Mouse (Mus musculus) lung, embryonic 16.5 days (tissue): ENCODE measurements around the gene Fem1a. TPM values are rescaled to one million over a fixed set of nuclear protein-coding genes. Genes with fewer than 3 reads are reported as not detected.

ENCODE experiments used
- ATAC-seq: fragments of 200-750 bp; cut with Nextera tagmentation; 2 replicates; pipeline ENCODE4 v1.8.0; 2017; ENCODE audit warnings: low read depth, mild to moderate bottlenecking, moderate library complexity
- H3K27ac ChIP-seq: fragments of 300-500 bp; sonication (generic); 2 replicates; pipeline ENCODE4 v1.5.1; 2014; ENCODE audit warnings: mild to moderate bottlenecking, control low read depth, low read length
- H3K27me3 ChIP-seq: fragments of 300-500 bp; sonication (generic); 2 replicates; pipeline ENCODE4 v1.6.1; 2014; ENCODE audit warnings: low read depth, low read length, mixed read lengths; ENCODE audit not compliant: control insufficient read depth, insufficient read depth
- H3K36me3 ChIP-seq: fragments of 300-500 bp; sonication (generic); 2 replicates; pipeline ENCODE4 v1.6.1; 2014; ENCODE audit warnings: low read length; ENCODE audit not compliant: control insufficient read depth, insufficient read depth
- H3K4me1 ChIP-seq: fragments of 300-500 bp; sonication (generic); replicated peaks from 2 replicates; pipeline ENCODE4 v1.6.1; 2014; ENCODE audit warnings: low read length, mixed read lengths; ENCODE audit not compliant: control insufficient read depth, insufficient read depth
- H3K4me2 ChIP-seq: fragments of 300-500 bp; sonication (generic); 2 replicates; pipeline ENCODE4 v1.6.1; 2014; ENCODE audit warnings: low read depth, low read length, control low read depth
- H3K4me3 ChIP-seq: fragments of 300-500 bp; sonication (generic); 2 replicates; pipeline ENCODE4 v1.5.1; 2014; ENCODE audit warnings: mild to moderate bottlenecking, low read length, control low read depth
- H3K9ac ChIP-seq: fragments of 300-500 bp; sonication (generic); 2 replicates; pipeline ENCODE4 v1.6.1; 2014; ENCODE audit warnings: low read length, control low read depth
- H3K9me3 ChIP-seq: fragments of 300-500 bp; sonication (generic); 2 replicates; pipeline ENCODE4 v1.6.1; 2016; ENCODE audit warnings: low read length; ENCODE audit not compliant: control insufficient read depth
- WGBS: fragments of 180-500 bp; shearing (Covaris S2); extraction: QIAGEN DNeasy Blood & Tissue Kit; methylation state at CpG from one replicate; pipeline ENCODE4 v1.1.7; 2014; 5-methylcytosine and 5-hydroxymethylcytosine counted together
- polyA plus RNA-seq: library from polyadenylated mRNA; unstranded; fragments of >200 nt; fragmentation: Nextera tagmentation; extraction: Ambion mirVana; gene quantifications from 2 replicates; pipeline ENCODE4 v1.2.1, GENCODE M21; 2015

Gene Fem1a
- polyA plus RNA-seq, 1 experiment from 2014 or later, result 12.1 TPM

DNA sequence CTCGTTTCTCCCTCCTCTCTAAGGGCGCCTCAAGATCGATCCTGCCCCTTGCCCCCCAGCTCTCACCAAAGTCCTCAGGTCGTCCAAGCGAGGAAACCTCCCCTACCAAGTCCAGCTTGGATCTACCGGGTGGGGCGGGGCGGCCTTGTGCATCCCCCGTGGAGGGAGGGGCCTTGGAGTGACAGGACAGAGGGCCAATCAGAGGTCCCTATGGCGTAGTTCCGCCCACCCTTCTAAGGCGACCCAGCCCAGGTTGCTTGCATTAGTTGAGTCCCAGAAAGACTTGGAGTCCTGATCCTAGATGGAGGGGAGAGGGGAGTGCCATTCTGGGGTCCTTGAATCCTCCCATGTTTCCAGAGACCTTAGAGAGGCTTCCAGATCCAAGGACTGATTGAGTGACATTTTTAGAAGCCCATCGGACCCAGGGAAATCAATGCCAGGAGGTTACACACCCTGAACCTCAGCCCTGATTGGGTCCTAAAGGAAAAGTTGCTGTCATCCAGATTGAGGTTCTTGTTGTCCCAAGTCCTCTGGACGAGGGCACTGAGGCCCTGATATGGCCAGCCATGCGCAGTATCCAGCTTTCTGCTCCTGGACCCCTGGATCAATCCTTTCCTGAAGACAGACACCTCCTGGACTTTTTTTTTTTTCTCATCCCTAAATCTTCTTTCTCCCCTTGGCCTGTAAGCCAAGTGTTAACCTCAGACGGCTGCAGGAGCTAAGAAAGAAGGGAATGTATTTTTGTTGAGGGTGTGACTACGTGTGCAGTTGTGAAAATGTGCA, 34.0 kb downstream of the Fem1a start:
- Histone ChIP-seq H3K27ac (peak overlapping the region; percentile 97), H3K9ac (peak overlapping the region; percentile 81), H3K4me3 (peak overlapping the region; percentile 68), H3K27me3 (no peaks in the 10 kb centered on the region), H3K4me1 (peaks cover 31% of the 10 kb centered on the region), H3K4me2 (peak overlapping the region; percentile 82), H3K9me3 (no peaks in the 10 kb centered on the region), H3K36me3 (peaks cover 13% of the 10 kb centered on the region)
- ATAC-seq, result peak; percentile 93
- WGBS, result 3% methylated on average over 17 of the region's 17 CpGs

- Histone ChIP-seq H3K36me3 (peaks cover 7% of the 10 kb centered on the region), H3K4me3 (peak overlapping the region; percentile 17), H3K4me1 (peaks cover 31% of the 10 kb centered on the region), H3K9ac (peak overlapping the region; percentile 65), H3K4me2 (peak overlapping the region; percentile 82), H3K9me3 (no peaks in the 10 kb centered on the region), H3K27ac (peak overlapping the region; percentile 97), H3K27me3 (no peaks in the 10 kb centered on the region)
- under 1% methylated on average over 16 of the region's 16 CpGs for WGBS
- peak; percentile 93 for ATAC-seq
These were observed 34.5 kb downstream of the Fem1a start for GRCm38 (mm10) chr17:56291171-56291511.

DNA sequence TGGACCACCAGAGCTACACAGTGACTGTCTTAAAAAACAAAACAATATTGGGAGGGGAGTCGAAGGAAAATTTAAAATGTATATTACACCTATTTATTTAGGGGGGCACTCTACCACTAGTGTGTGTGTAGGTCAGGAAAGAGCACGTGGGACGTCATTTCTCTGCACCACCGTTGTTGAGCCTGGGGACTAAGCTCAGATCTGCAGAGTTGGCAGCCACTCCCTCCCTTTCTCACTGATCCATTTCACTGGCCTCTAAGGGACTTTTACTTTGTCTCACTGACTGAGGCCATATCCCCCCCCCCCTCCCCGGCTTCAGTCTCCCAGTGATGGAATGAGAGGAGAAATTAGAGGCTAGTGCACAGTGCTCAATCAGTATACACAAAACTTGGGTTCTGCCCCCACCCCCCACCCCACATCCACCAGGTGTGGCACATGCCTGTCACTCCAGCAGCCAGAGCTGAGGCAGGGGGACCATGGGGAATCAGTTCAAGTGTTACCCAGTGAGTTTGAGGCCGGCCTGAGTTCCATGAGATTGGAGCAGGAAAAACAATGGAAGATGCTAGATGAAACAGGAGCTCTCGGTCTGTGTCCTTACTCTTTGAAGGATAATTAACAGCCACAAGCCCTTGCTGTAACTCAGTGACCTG, 35.3 kb downstream of the Fem1a start:
- WGBS, result 89% methylated on average over 7 of the region's 7 CpGs
- no peak for ATAC-seq
- no peaks in the 10 kb centered on the region for H3K27me3 ChIP-seq
- no peak overlapping the region for H3K4me2 ChIP-seq
- H3K4me1 ChIP-seq, result peaks cover 29% of the 10 kb centered on the region
- no peak overlapping the region for H3K4me3 ChIP-seq
- peak overlapping the region; percentile 65; the same call in 1 of the 2 replicates for H3K9ac ChIP-seq
- no peaks in the 10 kb centered on the region for H3K9me3 ChIP-seq
- H3K27ac ChIP-seq, result peak overlapping the region; percentile 97
- H3K36me3 ChIP-seq, result no peaks in the 10 kb centered on the region

DNA sequence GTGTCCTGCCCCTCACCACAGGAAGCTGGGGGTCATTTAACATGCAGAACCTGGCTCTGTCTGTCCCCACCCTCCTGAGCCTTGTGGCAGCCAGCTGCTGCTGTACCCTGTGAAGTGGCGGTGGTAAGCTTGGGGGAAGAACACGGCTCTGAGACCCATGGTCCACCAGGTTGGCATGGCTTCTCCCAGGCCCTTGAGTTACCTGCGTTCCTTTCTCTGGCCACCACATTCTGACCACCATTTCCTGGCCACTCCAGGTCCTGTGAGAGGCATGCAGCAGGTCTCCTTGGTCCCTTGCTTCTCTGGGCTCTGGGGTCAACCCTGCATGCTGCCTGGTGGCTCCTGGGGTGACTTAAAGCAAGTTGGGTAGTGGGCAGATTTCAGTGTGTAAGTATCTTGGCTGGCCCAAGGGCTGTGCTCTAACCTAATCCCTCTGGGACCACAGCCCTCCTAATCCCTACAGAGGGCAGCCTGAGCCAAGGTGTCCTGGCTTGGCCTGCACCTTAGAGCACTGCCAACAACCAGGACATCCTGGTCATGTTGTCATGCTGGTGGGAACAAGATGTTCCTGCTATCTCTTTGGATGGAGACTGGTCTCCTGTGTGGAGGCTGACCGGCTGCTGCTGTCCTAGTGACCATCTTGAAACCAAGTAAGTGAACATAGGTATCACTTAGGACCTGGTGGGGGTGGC, 36.1 kb downstream of the Fem1a start, which contains the start of gene Plin3:
Plin3 (minus strand) TSS at position 343 of the 692 bp plus-strand sequence.
- Histone ChIP-seq H3K27ac (peak within 1 kb of the TSS; percentile 97), H3K9me3 (no peaks in the 10 kb centered on the region), H3K27me3 (no peaks in the 10 kb centered on the region), H3K4me3 (no peak within 1 kb of the TSS), H3K4me2 (no peak within 1 kb of the TSS), H3K36me3 (no peaks in the 10 kb centered on the region), H3K4me1 (peaks cover 25% of the 10 kb centered on the region), H3K9ac (no peak within 1 kb of the TSS; the same call in 1 of the 2 replicates)
- no peak for ATAC-seq
- WGBS, result 88% methylated on average over 4 of the region's 4 CpGs

GRCm38 (mm10) chr17:56293291-56293690, 36.7 kb downstream of the Fem1a start:
- Histone ChIP-seq H3K4me3 (no peak overlapping the region), H3K36me3 (no peaks in the 10 kb centered on the region), H3K9me3 (no peaks in the 10 kb centered on the region), H3K4me1 (peaks cover 19% of the 10 kb centered on the region), H3K27ac (no peak overlapping the region), H3K9ac (no peak overlapping the region), H3K27me3 (no peaks in the 10 kb centered on the region), H3K4me2 (no peak overlapping the region)
- WGBS, result 50% methylated on average over 1 of the region's 1 CpGs
- no peak for ATAC-seq

- WGBS, result 86% methylated on average over 19 of the region's 19 CpGs
- no peaks in the 10 kb centered on the region for H3K27me3 ChIP-seq
- no peaks in the 10 kb centered on the region for H3K9me3 ChIP-seq
- H3K4me3 ChIP-seq, result no peak overlapping the region
- peaks cover 12% of the 10 kb centered on the region for H3K4me1 ChIP-seq
- no peak overlapping the region for H3K9ac ChIP-seq
- H3K4me2 ChIP-seq, result no peak overlapping the region
- no peaks in the 10 kb centered on the region for H3K36me3 ChIP-seq
- ATAC-seq, result no peak
- no peak overlapping the region for H3K27ac ChIP-seq
These were observed 37.6 kb downstream of the Fem1a start for GRCm38 (mm10) chr17:56294241-56294640.

- no peak overlapping the region for H3K4me2 ChIP-seq
- 0 out of 2 replicates have a peak, but pooled peaks cover 2% of the 10 kb centered on the region for H3K4me1 ChIP-seq
- H3K27me3 ChIP-seq, result no peaks in the 10 kb centered on the region
- no peak overlapping the region for H3K9ac ChIP-seq
- H3K27ac ChIP-seq, result no peak overlapping the region
- H3K4me3 ChIP-seq, result no peak overlapping the region
- 40% methylated on average over 1 of the region's 1 CpGs for WGBS
- ATAC-seq, result no peak
- H3K36me3 ChIP-seq, result no peaks in the 10 kb centered on the region
- no peaks in the 10 kb centered on the region for H3K9me3 ChIP-seq
These were observed 39.6 kb downstream of the Fem1a start for GRCm38 (mm10) chr17:56296201-56296600.

- Histone ChIP-seq H3K9ac (no peak overlapping the region), H3K4me2 (no peak overlapping the region), H3K4me1 (peaks cover 7% of the 10 kb centered on the region), H3K27me3 (no peaks in the 10 kb centered on the region), H3K36me3 (no peaks in the 10 kb centered on the region), H3K9me3 (no peaks in the 10 kb centered on the region), H3K4me3 (no peak overlapping the region), H3K27ac (no peak overlapping the region)
- ATAC-seq, result no peak
- WGBS, result 94% methylated on average over 1 of the region's 1 CpGs
These were observed 41.6 kb downstream of the Fem1a start for GRCm38 (mm10) chr17:56298238-56298637.

GRCm38 (mm10) chr17:56300186-56300585, 43.6 kb downstream of the Fem1a start, which contains the start of gene Arrdc5:
TSS of gene Arrdc5 (minus strand) at chr17:56300286.
- Histone ChIP-seq H3K9ac (no peak within 1 kb of the TSS), H3K9me3 (no peaks in the 10 kb centered on the region), H3K36me3 (no peaks in the 10 kb centered on the region), H3K27me3 (no peaks in the 10 kb centered on the region), H3K27ac (no peak within 1 kb of the TSS), H3K4me1 (peaks cover 14% of the 10 kb centered on the region), H3K4me3 (no peak within 1 kb of the TSS), H3K4me2 (no peak within 1 kb of the TSS)
- WGBS, result 89% methylated on average over 9 of the region's 9 CpGs
- ATAC-seq, result no peak
